Mouse (Mus musculus) liver, adult 2 months (tissue): ENCODE measurements at regions not wholly inside any gene's neighbourhood (a gene's known extent, or its start where the extent isn't known, plus 50 kb on each side); places are given as distances from the start of the nearest gene placed in this dataset.

Experiments used
- CTCF ChIP-seq: fragments of 200-500 bp; IDR thresholded peaks from 2 replicates; pipeline ENCODE4 v1.5.1; 2011; ENCODE audit warnings: low read depth, low read length, control low read depth
- POLR2A ChIP-seq: fragments of 200-500 bp; IDR thresholded peaks from 2 replicates; pipeline ENCODE4 v1.6.1; 2011; ENCODE audit warnings: low read length, control low read depth; ENCODE audit not compliant: insufficient read depth; ENCODE audit errors: extremely low read depth

GRCm38 (mm10) chr19:14853416-14853815 lies 255.6 kb upstream of the Tle4 start:
- TF ChIP-seq CTCF (no peak), POLR2A (no peak)
